Mouse (Mus musculus) thymus, postnatal 10 days (tissue): ENCODE measurements around the gene Bax.

Source experiments
- DNase-seq, 2 experiments: peaks; one replicate each; pipeline ENCODE4 v3.0.0; 2021; ENCODE audit warnings: low spot score in 2 of 2

The Bax gene

GRCm38 (mm10) chr7:45415636-45416035 lies 51.1 kb downstream of the Bax start:
- no peak for DNase-seq

GRCm38 (mm10) chr7:45414740-45415224 lies 51.9 kb downstream of the Bax start:
- DNase-seq: no peak

GRCm38 (mm10) chr7:45413864-45414739 lies 52.6 kb downstream of the Bax start:
- no peak for DNase-seq

- DNase-seq: no peak
Measured at GRCm38 (mm10) chr7:45413113-45413863, 53.4 kb downstream of the Bax start, which contains the start of gene Ntf5. Gene Ntf5 (plus strand): TSS chr7:45413695.

GRCm38 (mm10) chr7:45412421-45412820 lies 54.3 kb downstream of the Bax start:
- no peak for DNase-seq
